Mouse (Mus musculus) cortical plate, adult 2 months (tissue): ENCODE data around the gene Uba6.

Experiments used
- CTCF ChIP-seq: fragments of 200-500 bp; IDR thresholded peaks from 2 replicates; pipeline ENCODE4 v1.5.1; 2011; ENCODE audit warnings: mild to moderate bottlenecking, control low read depth, low read length; ENCODE audit not compliant: insufficient read depth; ENCODE audit errors: extremely low read depth
- POLR2A ChIP-seq: fragments of 200-500 bp; IDR thresholded peaks from 2 replicates; pipeline ENCODE4 v1.6.1; 2011; ENCODE audit warnings: mild to moderate bottlenecking, low read length, control low read depth; ENCODE audit not compliant: insufficient read depth; ENCODE audit errors: extremely low read depth

DNA sequence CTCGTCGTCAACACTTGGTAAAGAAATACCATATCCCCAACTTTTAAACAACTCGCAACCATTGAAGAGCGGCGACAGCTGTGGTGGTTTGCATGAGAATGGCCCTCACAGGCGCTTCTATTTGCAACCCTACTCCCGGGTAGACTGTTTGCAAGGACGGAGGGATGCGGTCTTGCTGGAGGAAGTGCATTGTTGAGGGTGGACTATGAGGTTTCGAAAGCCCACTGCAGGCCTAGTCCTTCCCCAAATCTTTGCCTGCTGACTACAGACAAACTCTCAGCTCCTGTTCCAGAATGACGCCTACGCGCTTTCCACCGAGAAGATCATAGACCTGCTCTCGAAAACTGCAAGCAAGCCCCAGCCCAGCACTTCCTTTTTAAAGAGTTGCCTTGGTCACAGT, 17.7 kb upstream of the Uba6 start:
- TF ChIP-seq CTCF (no peak), POLR2A (no peak)
